Mouse (Mus musculus) brown adipose tissue, adult 24 weeks (tissue): ENCODE data around the gene Dnajc4. TPM values are rescaled to one million over a fixed set of nuclear protein-coding genes. Genes with fewer than 3 reads are reported as not detected.

Source experiments
- polyA plus RNA-seq: library from polyadenylated mRNA; stranded (reverse); fragments of >200 nt; gene quantifications from 2 replicates; pipeline ENCODE4 v1.2.4, GENCODE M21; 2012; ENCODE audit not compliant: missing spikeins, insufficient read depth, insufficient read length

The Dnajc4 gene
- polyA plus RNA-seq, 1 experiment = 70.0 TPM

Other genes starting within 250 kb of the Dnajc4 start
- gene Rps6ka4, start 151.9 kb downstream of the Dnajc4 start, polyA plus RNA-seq = 6.7 and 9.8 TPM in 2 replicates
- gene Ccdc88b, start 134.4 kb downstream of the Dnajc4 start, polyA plus RNA-seq = 1.9 and 2.3 TPM in 2 replicates
- 18.1 and 29.4 TPM in 2 replicates for gene Trmt112, start 82.9 kb downstream of the Dnajc4 start, polyA plus RNA-seq
- 974 and 1,161 TPM in 2 replicates for gene Prdx5, start 82.5 kb downstream of the Dnajc4 start, polyA plus RNA-seq
- gene Esrra, start 70.8 kb downstream of the Dnajc4 start, polyA plus RNA-seq = 86.4 and 123 TPM in 2 replicates
- not detected in 2 replicates for gene Catsperz, start 67.2 kb downstream of the Dnajc4 start, polyA plus RNA-seq
- 1.6 and 1.8 TPM in 2 replicates for gene Kcnk4, start 58.1 kb downstream of the Dnajc4 start, polyA plus RNA-seq
- gene Bad, start 50.7 kb downstream of the Dnajc4 start, polyA plus RNA-seq = 47.1 and 49.4 TPM in 2 replicates
- gene Gpr137, start 50.1 kb downstream of the Dnajc4 start, polyA plus RNA-seq = 31.2 and 45.5 TPM in 2 replicates
- 210 and 250 TPM in 2 replicates for gene Ppp1r14b, start 17.6 kb downstream of the Dnajc4 start, polyA plus RNA-seq
- 23.8 and 26.8 TPM in 2 replicates for gene Plcb3, start 16.1 kb downstream of the Dnajc4 start, polyA plus RNA-seq
- 126 and 133 TPM in 2 replicates for gene Fkbp2, start 12.1 kb downstream of the Dnajc4 start, polyA plus RNA-seq
- 255 and 283 TPM in 2 replicates for gene Vegfb, start 4.9 kb downstream of the Dnajc4 start, polyA plus RNA-seq
- 10.9 and 11.7 TPM in 2 replicates for gene Nudt22, start 3.5 kb upstream of the Dnajc4 start, polyA plus RNA-seq
- gene Trpt1, start 3.6 kb upstream of the Dnajc4 start, polyA plus RNA-seq = 15.0 and 19.3 TPM in 2 replicates
- 2.0 and 2.8 TPM in 2 replicates for gene Fermt3, start 26.9 kb upstream of the Dnajc4 start, polyA plus RNA-seq
- 81.7 and 119 TPM in 2 replicates for gene Stip1, start 47.4 kb upstream of the Dnajc4 start, polyA plus RNA-seq
- 155 and 161 TPM in 2 replicates for gene Macrod1, start 64.2 kb upstream of the Dnajc4 start, polyA plus RNA-seq
- gene Flrt1, start 113.2 kb upstream of the Dnajc4 start, polyA plus RNA-seq = 0.59 TPM in 1 of 2 replicates, not detected in the other
- 28.7 and 44.7 TPM in 2 replicates for gene Otub1, start 213.7 kb upstream of the Dnajc4 start, polyA plus RNA-seq
- gene Cox8a, start 225.0 kb upstream of the Dnajc4 start, polyA plus RNA-seq = 4,354 and 4,380 TPM in 2 replicates
- 9.6 and 10.3 TPM in 2 replicates for gene Naa40, start 248.6 kb upstream of the Dnajc4 start, polyA plus RNA-seq